Mouse (Mus musculus): Measurements from ENCODE around the gene Enox1. TPM values are rescaled to one million over a fixed set of nuclear protein-coding genes. Genes with fewer than 3 reads are reported as not detected.

Gene Enox1
- polyA plus RNA-seq, 1 experiment = not detected

DNA sequence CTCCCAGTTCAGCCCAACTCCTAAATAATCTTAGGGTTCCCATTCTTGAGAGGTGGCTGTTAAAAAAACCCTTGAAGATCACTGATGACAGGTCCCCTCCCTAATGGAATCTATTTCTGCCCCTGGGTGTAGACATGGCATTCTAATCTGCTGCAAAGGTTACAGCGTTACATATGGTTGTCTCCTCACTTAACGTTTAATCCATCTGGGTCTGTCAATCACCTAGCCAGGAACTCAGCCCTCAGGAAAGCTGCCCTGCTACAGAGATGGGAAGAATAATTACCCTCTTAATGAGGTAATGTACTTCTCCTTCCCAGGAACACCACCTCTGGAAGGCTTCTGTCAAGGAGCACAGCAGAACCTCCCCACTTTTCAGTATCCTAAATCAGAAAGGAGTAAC lies 82.2 kb downstream of the Enox1 start:
- TF ChIP-seq TAL1 (IDR thresholded peaks at IDR 0.05; ENCODE audit: low read length) (no peak), GATA1 (IDR thresholded peaks at IDR 0.05; ENCODE audit: low read length) (no peak)
- Histone ChIP-seq H3K27me3 (ENCODE audit: control insufficient read depth) (no peaks in the 10 kb centered on the region), H3K4me1 (ENCODE audit: control insufficient read depth) (no peaks in the 10 kb centered on the region)

DNA sequence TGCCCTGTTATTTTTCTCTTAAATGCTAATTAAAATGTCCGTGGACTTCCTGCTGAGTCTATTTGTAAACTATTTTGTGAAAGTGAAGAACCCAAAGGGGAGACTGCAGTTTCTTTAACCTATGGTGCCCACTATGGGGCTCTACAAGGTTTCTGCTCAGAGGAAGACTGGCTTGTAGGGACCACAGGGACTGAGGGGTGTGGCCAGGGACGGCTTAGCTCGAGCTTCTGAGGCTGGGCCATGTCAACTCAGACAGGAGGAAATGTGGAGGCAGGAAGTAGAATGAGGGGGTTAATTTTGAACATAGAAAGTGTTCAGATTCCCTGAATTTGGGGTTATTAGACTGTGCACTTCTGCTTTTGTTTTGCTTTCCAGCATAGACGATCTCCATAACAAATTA lies 82.8 kb downstream of the Enox1 start:
- Histone ChIP-seq H3K27me3 (ENCODE audit: control insufficient read depth) (no peaks in the 10 kb centered on the region), H3K9me3 (ENCODE audit: control insufficient read depth, low read length) (no peaks in the 10 kb centered on the region), H3K36me3 (ENCODE audit: control insufficient read depth) (no peaks in the 10 kb centered on the region), H3K4me3 (replicated peaks) (no peak overlapping the region), H3K4me1 (ENCODE audit: control insufficient read depth) (no peaks in the 10 kb centered on the region)
- TF ChIP-seq TAL1 (IDR thresholded peaks at IDR 0.05; ENCODE audit: low read length) (no peak), GATA1 (IDR thresholded peaks at IDR 0.05; ENCODE audit: low read length) (no peak)

More for the DNA sequence above, 82.2 kb downstream of the Enox1 start:
- no peak overlapping the region for H3K4me3 ChIP-seq (replicated peaks)
- H3K36me3 ChIP-seq (ENCODE audit: control insufficient read depth) = no peaks in the 10 kb centered on the region
- peaks cover under 1% of the 10 kb centered on the region; the same call in 1 of the 2 replicates for H3K9me3 ChIP-seq (ENCODE audit: control insufficient read depth, low read length)

DNA sequence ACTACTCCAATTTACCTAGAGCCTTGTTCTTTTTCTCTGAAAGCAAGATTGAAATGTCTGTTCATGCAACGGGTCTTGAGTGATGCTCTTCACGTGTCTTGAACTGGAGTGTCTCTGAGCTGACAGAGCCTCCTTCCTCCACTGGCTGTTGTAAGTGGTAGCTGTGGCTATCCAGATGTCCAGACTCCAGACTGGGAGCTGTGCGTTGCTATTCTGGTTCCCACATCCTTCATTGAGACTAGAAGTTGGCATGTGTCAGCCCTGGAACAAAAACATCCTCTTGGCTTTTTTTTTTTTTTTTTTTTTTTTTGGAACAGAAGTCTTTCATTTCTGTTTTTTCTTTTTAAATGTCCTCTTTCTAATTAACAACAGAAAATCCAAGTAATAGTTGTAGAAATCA lies 90.4 kb downstream of the Enox1 start:
- Histone ChIP-seq H3K36me3 (ENCODE audit: control insufficient read depth) (no peaks in the 10 kb centered on the region), H3K9me3 (ENCODE audit: control insufficient read depth, low read length) (no peaks in the 10 kb centered on the region; the same call in 1 of the 2 replicates)

DNA sequence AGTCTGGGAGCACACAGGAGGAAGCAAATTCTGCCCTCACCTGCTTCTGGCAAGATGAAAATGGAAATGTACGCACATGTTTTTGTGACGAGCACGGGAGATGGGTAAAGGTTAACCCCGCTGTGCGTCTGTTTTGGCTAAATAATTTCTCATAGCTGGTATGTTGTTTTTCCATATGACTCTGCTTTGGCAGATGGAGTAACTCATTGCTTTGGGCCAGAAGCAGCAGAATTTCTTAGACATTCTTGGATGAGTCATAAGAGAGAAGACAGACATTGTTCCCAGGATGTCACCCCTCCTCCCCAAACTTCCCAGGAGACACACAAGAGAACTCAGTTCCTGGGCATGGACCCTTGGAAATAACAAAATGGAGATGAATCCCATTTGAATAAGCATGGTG lies 91.9 kb downstream of the Enox1 start:
- Histone ChIP-seq H3K9me3 (ENCODE audit: control insufficient read depth, low read length) (no peaks in the 10 kb centered on the region; the same call in 1 of the 2 replicates), H3K36me3 (ENCODE audit: control insufficient read depth) (no peaks in the 10 kb centered on the region), H3K27me3 (ENCODE audit: control insufficient read depth) (no peaks in the 10 kb centered on the region), H3K4me1 (ENCODE audit: control insufficient read depth) (no peaks in the 10 kb centered on the region), H3K4me3 (replicated peaks) (no peak overlapping the region)
- TF ChIP-seq GATA1 (IDR thresholded peaks at IDR 0.05; ENCODE audit: low read length) = no peak

More for the DNA sequence above, 90.4 kb downstream of the Enox1 start:
- H3K27me3 ChIP-seq (ENCODE audit: control insufficient read depth) = no peaks in the 10 kb centered on the region
- no peaks in the 10 kb centered on the region for H3K4me1 ChIP-seq (ENCODE audit: control insufficient read depth)
- TF ChIP-seq GATA1 (IDR thresholded peaks at IDR 0.05; ENCODE audit: low read length) = no peak
- no peak for TF ChIP-seq TAL1 (IDR thresholded peaks at IDR 0.05; ENCODE audit: low read length)
- no peak overlapping the region for H3K4me3 ChIP-seq (replicated peaks)

DNA sequence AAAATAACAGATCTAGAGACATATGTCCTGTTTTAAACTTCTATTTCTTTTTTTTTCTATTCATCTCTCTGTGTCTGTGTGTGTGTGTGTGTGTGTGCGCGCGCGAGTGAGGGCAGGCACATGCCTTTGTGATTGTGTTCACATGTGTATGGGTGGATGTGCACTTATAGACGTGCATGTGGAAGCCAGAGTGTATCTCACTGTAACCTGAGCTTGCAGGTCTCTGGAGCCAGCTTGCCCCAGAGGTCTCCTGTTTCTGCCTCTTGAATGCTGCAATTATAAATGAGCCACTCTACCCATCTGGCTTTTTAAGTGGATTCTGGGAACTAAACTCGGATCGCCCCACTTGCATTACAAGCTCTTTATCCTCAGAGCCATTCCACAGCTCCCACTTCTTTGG lies 92.4 kb downstream of the Enox1 start:
- Histone ChIP-seq H3K4me3 (replicated peaks) (no peak overlapping the region), H3K36me3 (ENCODE audit: control insufficient read depth) (no peaks in the 10 kb centered on the region), H3K4me1 (ENCODE audit: control insufficient read depth) (no peaks in the 10 kb centered on the region), H3K27me3 (ENCODE audit: control insufficient read depth) (no peaks in the 10 kb centered on the region), H3K9me3 (ENCODE audit: control insufficient read depth, low read length) (no peaks in the 10 kb centered on the region; the same call in 1 of the 2 replicates)
- TF ChIP-seq TAL1 (IDR thresholded peaks at IDR 0.05; ENCODE audit: low read length) (no peak), GATA1 (IDR thresholded peaks at IDR 0.05; ENCODE audit: low read length) (no peak)

DNA sequence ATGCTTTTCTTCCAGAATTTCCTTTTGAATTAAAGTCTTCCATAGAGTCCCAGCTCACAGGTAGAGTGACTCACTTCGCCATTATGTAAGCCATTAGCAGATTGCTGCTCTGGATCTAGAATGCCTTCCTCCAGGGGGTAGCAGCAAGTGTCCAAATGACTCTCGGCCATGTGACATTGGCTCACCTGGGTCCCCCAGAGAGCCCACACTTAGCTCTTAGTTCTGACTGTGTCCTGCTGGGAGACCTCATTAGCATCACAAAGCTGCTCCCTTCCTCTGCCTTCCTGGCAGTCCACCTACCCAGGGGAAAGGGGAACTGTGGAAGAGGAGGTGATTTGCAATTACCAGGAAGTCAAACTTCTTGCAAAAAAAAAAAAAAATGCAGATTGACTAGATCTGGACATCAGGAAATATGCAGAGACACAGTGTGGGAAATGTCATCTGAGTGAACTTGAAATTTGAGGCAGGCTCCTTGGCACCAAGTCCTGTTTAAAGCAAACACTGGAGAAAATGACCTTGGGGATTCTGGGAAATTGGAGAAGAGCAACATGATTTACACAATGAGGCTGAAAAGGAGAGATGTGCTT lies 94.2 kb downstream of the Enox1 start:
- no peak overlapping the region for H3K4me3 ChIP-seq (replicated peaks)
- no peaks in the 10 kb centered on the region for H3K4me1 ChIP-seq (ENCODE audit: control insufficient read depth)
- TF ChIP-seq TAL1 (IDR thresholded peaks at IDR 0.05; ENCODE audit: low read length) = no peak
- TF ChIP-seq GATA1 (IDR thresholded peaks at IDR 0.05; ENCODE audit: low read length) = no peak
- H3K27me3 ChIP-seq (ENCODE audit: control insufficient read depth) = no peaks in the 10 kb centered on the region
- H3K36me3 ChIP-seq (ENCODE audit: control insufficient read depth) = no peaks in the 10 kb centered on the region
- H3K9me3 ChIP-seq (ENCODE audit: control insufficient read depth, low read length) = no peaks in the 10 kb centered on the region; the same call in 1 of the 2 replicates

DNA sequence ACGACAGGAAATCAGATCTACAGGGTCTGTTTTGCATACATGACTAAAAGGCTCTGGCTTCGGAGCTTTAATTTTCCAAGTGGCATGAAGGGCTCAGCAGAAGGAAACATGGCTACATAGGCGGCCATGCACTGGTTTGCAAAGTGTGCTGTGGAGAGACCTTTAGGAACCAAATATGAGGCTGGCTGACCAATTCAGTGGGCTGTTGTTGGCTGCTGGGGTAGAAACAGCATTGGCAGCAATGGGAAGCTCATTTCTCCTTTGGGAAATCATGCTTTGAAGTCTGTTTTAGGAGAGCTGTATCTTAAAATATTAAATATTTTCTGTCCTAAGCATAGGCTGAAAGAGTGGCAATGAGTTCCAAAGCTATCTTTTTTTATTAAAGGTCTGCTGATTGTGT lies 98.6 kb downstream of the Enox1 start:
- Histone ChIP-seq H3K4me3 (replicated peaks) (no peak overlapping the region), H3K27me3 (ENCODE audit: control insufficient read depth) (no peaks in the 10 kb centered on the region), H3K4me1 (ENCODE audit: control insufficient read depth) (no peaks in the 10 kb centered on the region), H3K36me3 (ENCODE audit: control insufficient read depth) (no peaks in the 10 kb centered on the region), H3K9me3 (ENCODE audit: control insufficient read depth, low read length) (no peaks in the 10 kb centered on the region; the same call in 1 of the 2 replicates)
- no peak for TF ChIP-seq TAL1 (IDR thresholded peaks at IDR 0.05; ENCODE audit: low read length)
- TF ChIP-seq GATA1 (IDR thresholded peaks at IDR 0.05; ENCODE audit: low read length) = no peak

DNA sequence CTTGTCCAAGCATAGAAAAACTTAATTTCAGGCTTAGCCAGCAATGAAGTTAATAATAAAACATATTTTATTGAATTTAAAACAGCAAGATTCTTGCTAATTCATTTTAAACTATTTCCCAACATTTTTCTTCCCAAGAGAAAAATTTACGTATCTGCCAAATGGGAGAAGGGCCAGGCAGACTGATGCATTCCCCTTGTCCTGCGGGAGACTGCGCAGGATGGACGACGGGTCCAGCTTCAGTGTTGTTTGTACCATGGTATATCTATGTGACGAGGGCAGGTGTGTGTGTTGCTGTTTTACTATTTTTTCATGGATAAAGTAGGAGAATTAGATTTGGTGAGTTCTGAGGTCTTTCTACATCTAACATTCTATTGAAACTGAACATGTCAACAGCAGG lies 99.1 kb downstream of the Enox1 start:
- Histone ChIP-seq H3K27me3 (ENCODE audit: control insufficient read depth) (no peaks in the 10 kb centered on the region), H3K9me3 (ENCODE audit: control insufficient read depth, low read length) (no peaks in the 10 kb centered on the region; the same call in 1 of the 2 replicates), H3K4me1 (ENCODE audit: control insufficient read depth) (no peaks in the 10 kb centered on the region), H3K4me3 (replicated peaks) (no peak overlapping the region), H3K36me3 (ENCODE audit: control insufficient read depth) (no peaks in the 10 kb centered on the region)
- TF ChIP-seq TAL1 (IDR thresholded peaks at IDR 0.05; ENCODE audit: low read length) (no peak), GATA1 (IDR thresholded peaks at IDR 0.05; ENCODE audit: low read length) (no peak)

DNA sequence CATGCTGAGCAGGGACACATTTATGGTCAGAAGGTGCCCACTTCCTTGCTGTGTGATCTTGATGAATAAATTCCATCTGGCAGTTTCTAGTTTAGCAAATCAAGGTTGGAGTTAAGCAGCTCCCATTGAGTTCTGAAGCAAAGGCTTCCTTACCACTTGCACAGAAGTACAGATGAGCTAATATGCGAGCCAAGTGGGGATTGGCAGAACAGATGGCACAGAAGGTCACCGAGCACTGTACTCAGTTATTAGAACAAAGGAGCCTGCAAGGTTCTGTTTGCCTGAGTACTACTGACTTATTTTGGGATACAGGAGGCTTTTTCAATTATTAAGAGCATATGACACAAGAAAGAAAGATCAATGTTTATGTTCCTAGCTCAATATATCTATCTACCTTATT lies 100.4 kb downstream of the Enox1 start:
- H3K9me3 ChIP-seq (ENCODE audit: control insufficient read depth, low read length) = no peaks in the 10 kb centered on the region; the same call in 1 of the 2 replicates
- H3K36me3 ChIP-seq (ENCODE audit: control insufficient read depth) = no peaks in the 10 kb centered on the region
- no peak for TF ChIP-seq TAL1 (IDR thresholded peaks at IDR 0.05; ENCODE audit: low read length)
- no peak for TF ChIP-seq GATA1 (IDR thresholded peaks at IDR 0.05; ENCODE audit: low read length)

DNA sequence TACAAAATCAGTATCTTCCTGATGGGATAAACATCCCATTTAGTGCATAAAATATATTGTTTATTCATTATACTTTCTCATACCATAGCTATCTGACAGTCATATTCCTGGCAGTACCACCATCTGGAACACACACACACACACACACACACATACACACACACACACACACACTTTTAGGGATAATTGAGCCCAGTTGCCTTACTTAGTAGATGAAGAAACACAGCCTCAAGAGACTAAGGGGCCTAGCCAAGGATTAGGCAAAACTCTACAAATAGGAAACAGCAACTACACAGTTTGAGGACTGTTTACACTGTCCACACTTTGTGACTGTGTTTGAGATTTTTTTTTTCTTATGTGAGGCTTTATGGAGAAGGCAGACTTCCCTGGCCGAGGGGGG lies 100.9 kb downstream of the Enox1 start:
- no peaks in the 10 kb centered on the region for H3K4me1 ChIP-seq (ENCODE audit: control insufficient read depth)
- H3K9me3 ChIP-seq (ENCODE audit: control insufficient read depth, low read length) = no peaks in the 10 kb centered on the region; the same call in 1 of the 2 replicates
- no peaks in the 10 kb centered on the region for H3K36me3 ChIP-seq (ENCODE audit: control insufficient read depth)
- no peaks in the 10 kb centered on the region for H3K27me3 ChIP-seq (ENCODE audit: control insufficient read depth)
- no peak overlapping the region for H3K4me3 ChIP-seq (replicated peaks)
- TF ChIP-seq TAL1 (IDR thresholded peaks at IDR 0.05; ENCODE audit: low read length) (no peak), GATA1 (IDR thresholded peaks at IDR 0.05; ENCODE audit: low read length) (no peak)

More for the DNA sequence above, 100.4 kb downstream of the Enox1 start:
- H3K27me3 ChIP-seq (ENCODE audit: control insufficient read depth) = no peaks in the 10 kb centered on the region
- no peaks in the 10 kb centered on the region for H3K4me1 ChIP-seq (ENCODE audit: control insufficient read depth)
- no peak overlapping the region for H3K4me3 ChIP-seq (replicated peaks)
